In genomic region chr11:96311097-96311496, GRCm38 (mm10) we compare ENCODE assay signal across 8 mouse cellular contexts. TPM values are rescaled to one million over a fixed set of nuclear protein-coding genes. Genes with fewer than 3 reads are reported as not detected.
A peak's percentile ranks its signal among the peaks of the same experiment; 100 is the strongest.
DNase-seq lines count a peak whose midpoint lies in the region; ATAC-seq lines count a peak whose summit lies in the region.

No protein-coding gene starts in this region.

- peaks cover 100% of the 10 kb centered on the region for H3K27me3 ChIP-seq in forebrain, embryonic 12.5 days
- peaks cover 96% of the 10 kb centered on the region for H3K27me3 ChIP-seq in forebrain, embryonic 16.5 days (replicated peaks; ENCODE audit: control insufficient read depth, insufficient read depth, low read length)
- peaks cover 99% of the 10 kb centered on the region for H3K27me3 ChIP-seq in liver, embryonic 11.5 days (replicated peaks; ENCODE audit: control insufficient read depth, insufficient read depth, low read length)
- peaks cover 100% of the 10 kb centered on the region for H3K27me3 ChIP-seq in midbrain, embryonic 15.5 days (replicated peaks)

- ATAC-seq in forebrain, embryonic 12.5 days (ENCODE audit: low FRiP score), result no peak
- ATAC-seq in forebrain, embryonic 16.5 days, result no peak
- no peak for ATAC-seq in liver, embryonic 11.5 days (replicated peaks; ENCODE audit: low FRiP score)
- no peak for ATAC-seq in midbrain, embryonic 15.5 days (replicated peaks)

- H3K9ac ChIP-seq in forebrain, embryonic 12.5 days, result no peak overlapping the region
- no peak overlapping the region for H3K9ac ChIP-seq in forebrain, embryonic 16.5 days (replicated peaks; ENCODE audit: low read depth, low read length)
- no peak overlapping the region for H3K9ac ChIP-seq in liver, embryonic 11.5 days (ENCODE audit: low read depth, low read length)
- H3K9ac ChIP-seq in midbrain, embryonic 15.5 days, result no peak overlapping the region

- DNase-seq in thymus, postnatal 4 days, result peak; percentile 18
- DNase-seq in thymus, postnatal 36 days, result no peak
- no peak for DNase-seq in liver, embryonic 11.5 days (ENCODE audit: low spot score)
- no peak for DNase-seq in urinary bladder, adult 2 months (ENCODE audit: low spot score)
- DNase-seq in layer of hippocampus, postnatal 25 days (ENCODE audit: extremely low spot score in 1 of 2, low spot score in 1 of 2), result no peak

- WGBS in forebrain, embryonic 12.5 days, result 8% methylated on average over 6 of the region's 6 CpGs
- WGBS in forebrain, embryonic 16.5 days, result 5% methylated on average over 6 of the region's 6 CpGs
- 11% methylated on average over 6 of the region's 6 CpGs for WGBS in liver, embryonic 11.5 days
- WGBS in midbrain, embryonic 15.5 days, result 7% methylated on average over 6 of the region's 6 CpGs

- H3K36me3 ChIP-seq in forebrain, embryonic 12.5 days (replicated peaks), result no peaks in the 10 kb centered on the region
- H3K36me3 ChIP-seq in forebrain, embryonic 16.5 days (ENCODE audit: control insufficient read depth, insufficient read depth), result no peaks in the 10 kb centered on the region
- H3K36me3 ChIP-seq in liver, embryonic 11.5 days (ENCODE audit: control insufficient read depth, insufficient read depth, low read length), result no peaks in the 10 kb centered on the region
- H3K36me3 ChIP-seq in midbrain, embryonic 15.5 days (replicated peaks), result no peaks in the 10 kb centered on the region

- H3K4me1 ChIP-seq in forebrain, embryonic 12.5 days, result no peaks in the 10 kb centered on the region; the same call in 1 of the 2 replicates
- no peaks in the 10 kb centered on the region for H3K4me1 ChIP-seq in forebrain, embryonic 16.5 days (replicated peaks; ENCODE audit: control insufficient read depth, insufficient read depth, low read length)
- peaks cover 15% of the 10 kb centered on the region for H3K4me1 ChIP-seq in liver, embryonic 11.5 days (replicated peaks; ENCODE audit: control insufficient read depth, insufficient read depth, low read length)
- no peaks in the 10 kb centered on the region for H3K4me1 ChIP-seq in midbrain, embryonic 15.5 days

- H3K4me3 ChIP-seq in forebrain, embryonic 12.5 days (replicated peaks), result 0 out of 2 replicates have a peak overlapping the region, but pooled peaks have one; percentile 7
- no peak overlapping the region for H3K4me3 ChIP-seq in forebrain, embryonic 16.5 days (replicated peaks; ENCODE audit: low read length)
- H3K4me3 ChIP-seq in liver, embryonic 11.5 days (ENCODE audit: low read depth, low read length), result peak overlapping the region; percentile 33
- H3K4me3 ChIP-seq in midbrain, embryonic 15.5 days, result no peak overlapping the region

- no peaks in the 10 kb centered on the region for H3K9me3 ChIP-seq in forebrain, embryonic 12.5 days
- H3K9me3 ChIP-seq in forebrain, embryonic 16.5 days (ENCODE audit: control insufficient read depth, low read length), result no peaks in the 10 kb centered on the region
- no peaks in the 10 kb centered on the region for H3K9me3 ChIP-seq in liver, embryonic 11.5 days (ENCODE audit: control insufficient read depth, low read length)
- H3K9me3 ChIP-seq in midbrain, embryonic 15.5 days, result no peaks in the 10 kb centered on the region

- no peak overlapping the region for H3K4me2 ChIP-seq in forebrain, embryonic 12.5 days
- H3K4me2 ChIP-seq in forebrain, embryonic 16.5 days (ENCODE audit: low read length), result no peak overlapping the region
- H3K4me2 ChIP-seq in liver, embryonic 11.5 days, result peak overlapping the region; percentile 63
- no peak overlapping the region for H3K4me2 ChIP-seq in midbrain, embryonic 15.5 days

- H3K27ac ChIP-seq in forebrain, embryonic 12.5 days, result no peak overlapping the region
- H3K27ac ChIP-seq in forebrain, embryonic 16.5 days (ENCODE audit: low read length), result no peak overlapping the region
- H3K27ac ChIP-seq in liver, embryonic 11.5 days (ENCODE audit: low read depth, low read length), result peak overlapping the region; percentile 53; the same call in 1 of the 2 replicates
- H3K27ac ChIP-seq in midbrain, embryonic 15.5 days, result no peak overlapping the region

RNA-seq across cellular contexts. Expression of gene Hoxb4, which starts 7.0 kb away (rescaled TPM):
- not detected in 2 replicates for polyA plus RNA-seq in forebrain, embryonic 12.5 days (2016; fragmentation: Nextera tagmentation; extraction: Ambion mirVana)
- not detected in 2 replicates for polyA plus RNA-seq in forebrain, embryonic 16.5 days (2015; fragmentation: Nextera tagmentation; extraction: Ambion mirVana)
- 0.71 and 1.1 TPM in 2 replicates for polyA plus RNA-seq in liver, embryonic 11.5 days (2014; fragmentation: Nextera tagmentation; extraction: Ambion mirVana)
- 6.8 and 7.6 TPM in 2 replicates for polyA plus RNA-seq in urinary bladder, adult 2 months (2012; rRNA removed)
- polyA plus RNA-seq in midbrain, embryonic 15.5 days (2015; fragmentation: Nextera tagmentation; extraction: Ambion mirVana), result not detected in 2 replicates
- total RNA-seq in layer of hippocampus, postnatal 25 days (2021), result not detected

RNA-seq across cellular contexts. Expression of gene Hoxb5, which starts 8.0 kb away (rescaled TPM):
- polyA plus RNA-seq in forebrain, embryonic 12.5 days (2016; fragmentation: Nextera tagmentation; extraction: Ambion mirVana), result not detected in 2 replicates
- not detected in 2 replicates for polyA plus RNA-seq in forebrain, embryonic 16.5 days (2015; fragmentation: Nextera tagmentation; extraction: Ambion mirVana)
- 3.7 and 4.5 TPM in 2 replicates for polyA plus RNA-seq in liver, embryonic 11.5 days (2014; fragmentation: Nextera tagmentation; extraction: Ambion mirVana)
- 5.8 and 7.4 TPM in 2 replicates for polyA plus RNA-seq in urinary bladder, adult 2 months (2012; rRNA removed)
- 0.09 and 0.70 TPM in 2 replicates for polyA plus RNA-seq in midbrain, embryonic 15.5 days (2015; fragmentation: Nextera tagmentation; extraction: Ambion mirVana)
- not detected for total RNA-seq in layer of hippocampus, postnatal 25 days (2021)

RNA-seq across cellular contexts. Expression of gene Hoxb3, which starts 12.0 kb away (rescaled TPM):
- not detected in 2 replicates for polyA plus RNA-seq in forebrain, embryonic 12.5 days (2016; fragmentation: Nextera tagmentation; extraction: Ambion mirVana)
- not detected in 2 replicates for polyA plus RNA-seq in forebrain, embryonic 16.5 days (2015; fragmentation: Nextera tagmentation; extraction: Ambion mirVana)
- polyA plus RNA-seq in liver, embryonic 11.5 days (2014; fragmentation: Nextera tagmentation; extraction: Ambion mirVana), result 0.97 and 1.3 TPM in 2 replicates
- polyA plus RNA-seq in urinary bladder, adult 2 months (2012; rRNA removed), result 11.4 and 11.8 TPM in 2 replicates
- polyA plus RNA-seq in midbrain, embryonic 15.5 days (2015; fragmentation: Nextera tagmentation; extraction: Ambion mirVana), result 0.15 TPM in 1 of 2 replicates, not detected in the other
- total RNA-seq in layer of hippocampus, postnatal 25 days (2021), result not detected

RNA-seq across cellular contexts. Expression of gene Hoxb6, which starts 18.8 kb away (rescaled TPM):
- polyA plus RNA-seq in forebrain, embryonic 12.5 days (2016; fragmentation: Nextera tagmentation; extraction: Ambion mirVana), result not detected in 2 replicates
- polyA plus RNA-seq in forebrain, embryonic 16.5 days (2015; fragmentation: Nextera tagmentation; extraction: Ambion mirVana), result not detected in 2 replicates
- polyA plus RNA-seq in liver, embryonic 11.5 days (2014; fragmentation: Nextera tagmentation; extraction: Ambion mirVana), result 1.9 and 2.4 TPM in 2 replicates
- 12.9 and 13.7 TPM in 2 replicates for polyA plus RNA-seq in urinary bladder, adult 2 months (2012; rRNA removed)
- polyA plus RNA-seq in midbrain, embryonic 15.5 days (2015; fragmentation: Nextera tagmentation; extraction: Ambion mirVana), result 0.13 and 0.34 TPM in 2 replicates
- not detected for total RNA-seq in layer of hippocampus, postnatal 25 days (2021)

RNA-seq across cellular contexts. Expression of gene Hoxb7, which starts 24.7 kb away (rescaled TPM):
- not detected in 2 replicates for polyA plus RNA-seq in forebrain, embryonic 12.5 days (2016; fragmentation: Nextera tagmentation; extraction: Ambion mirVana)
- not detected in 2 replicates for polyA plus RNA-seq in forebrain, embryonic 16.5 days (2015; fragmentation: Nextera tagmentation; extraction: Ambion mirVana)
- polyA plus RNA-seq in liver, embryonic 11.5 days (2014; fragmentation: Nextera tagmentation; extraction: Ambion mirVana), result 1.6 and 2.0 TPM in 2 replicates
- 9.5 and 9.6 TPM in 2 replicates for polyA plus RNA-seq in urinary bladder, adult 2 months (2012; rRNA removed)
- polyA plus RNA-seq in midbrain, embryonic 15.5 days (2015; fragmentation: Nextera tagmentation; extraction: Ambion mirVana), result not detected in 2 replicates
- total RNA-seq in layer of hippocampus, postnatal 25 days (2021), result not detected

Comparison
In these comparisons a context has a peak if more than half of its experiments do, and no peak if none do; other contexts are left out.
1. H3K4me3 ChIP-seq: peak in forebrain, embryonic 12.5 days (single experiment) and liver, embryonic 11.5 days (single experiment); none in forebrain, embryonic 16.5 days (single experiment) and midbrain, embryonic 15.5 days (single experiment).